Mouse (Mus musculus) MEL (cell line): ENCODE results near the gene Nefh. TPM values are rescaled to one million over a fixed set of nuclear protein-coding genes. Genes with fewer than 3 reads are reported as not detected.

Experiments used
- DNase-seq: peaks from one replicate; pipeline ENCODE4 v3.0.0; 2011; ENCODE audit warnings: low read depth, low spot score
- H3K27ac ChIP-seq: 2 replicates; pipeline ENCODE4 v1.5.1; 2012; ENCODE audit warnings: low read depth, mild to moderate bottlenecking, control low read depth, low read length, moderate library complexity; ENCODE audit not compliant: control insufficient read depth
- H3K27me3 ChIP-seq, 2 experiments: fragments of 150-350 bp in 1 of 2; sonication (generic) in 1 of 2; 2 replicates each; pipeline ENCODE4 v1.6.1; 2012; ENCODE audit warnings: low read length in 2 of 2, mild to moderate bottlenecking in 2 of 2, improper control_type of control experiment in 1 of 2, moderate library complexity in 1 of 2; ENCODE audit not compliant: insufficient read depth in 2 of 2, control insufficient read depth in 1 of 2
- H3K36me3 ChIP-seq, 2 experiments: 2 replicates each; pipeline ENCODE4 v1.6.1; 2012 to 2014; ENCODE audit warnings: low read length in 2 of 2, improper control_type of control experiment in 1 of 2, inconsistent platforms in 1 of 2, mild to moderate bottlenecking in 1 of 2; ENCODE audit not compliant: insufficient read depth in 2 of 2, control insufficient read depth in 1 of 2
- H3K4me1 ChIP-seq, 2 experiments: fragments of 150-350 bp in 1 of 2; sonication (generic) in 1 of 2; 2 replicates each; pipeline ENCODE4 v1.6.1; 2012; ENCODE audit warnings: low read length in 2 of 2, improper control_type of control experiment in 1 of 2, mild to moderate bottlenecking in 1 of 2; ENCODE audit not compliant: insufficient read depth in 2 of 2, control insufficient read depth in 1 of 2
- H3K4me3 ChIP-seq, 2 experiments: fragments of 150-350 bp in 1 of 2; sonication (generic) in 1 of 2; 2 replicates each; pipeline ENCODE4 v1.5.1; 2012; ENCODE audit warnings: low read depth in 2 of 2, low read length in 2 of 2, mild to moderate bottlenecking in 2 of 2, moderate library complexity in 2 of 2, control low read depth in 1 of 2, improper control_type of control experiment in 1 of 2; ENCODE audit not compliant: control insufficient read depth in 1 of 2, insufficient read depth in 1 of 2
- H3K79me2 ChIP-seq: 2 replicates; pipeline ENCODE4 v1.6.1; 2012; ENCODE audit warnings: mild to moderate bottlenecking, low read length, moderate library complexity; ENCODE audit not compliant: control insufficient read depth, poor library complexity, insufficient read depth
- H3K9ac ChIP-seq: 2 replicates; pipeline ENCODE4 v1.6.1; 2012; ENCODE audit warnings: low read depth, mild to moderate bottlenecking, control low read depth, low read length, moderate library complexity; ENCODE audit not compliant: control insufficient read depth, poor library complexity, severe bottlenecking
- H3K9me3 ChIP-seq: fragments of 150-350 bp; sonication (generic); replicated peaks from 2 replicates; pipeline ENCODE4 v1.6.1; 2012; ENCODE audit warnings: mild to moderate bottlenecking, low read length, improper control_type of control experiment, moderate library complexity; ENCODE audit not compliant: insufficient read depth
- CHD2 ChIP-seq: IDR thresholded peaks from 2 replicates; pipeline ENCODE4 v1.6.1; 2011; ENCODE audit warnings: low read length, improper control_type of control experiment
- CTCF ChIP-seq, 3 experiments: IDR thresholded peaks in 2 of 3; conservative IDR thresholded peaks in 1 of 3; 2 replicates each; pipeline ENCODE4 v1.5.1; 2011 to 2012; ENCODE audit warnings: low read length in 3 of 3, low read depth in 2 of 3, mild to moderate bottlenecking in 2 of 3, improper control_type of control experiment in 1 of 3, inconsistent platforms in 1 of 3, mixed read lengths in 1 of 3, moderate library complexity in 1 of 3; ENCODE audit not compliant: control insufficient read depth in 1 of 3, insufficient read depth in 1 of 3, poor library complexity in 1 of 3, severe bottlenecking in 1 of 3
- EP300 ChIP-seq, 2 experiments: IDR thresholded peaks; 2 replicates each; pipeline ENCODE4 v1.6.1; 2011; ENCODE audit warnings: improper control_type of control experiment in 2 of 2, low read length in 2 of 2, low read depth in 1 of 2, mild to moderate bottlenecking in 1 of 2
- GABPA ChIP-seq: IDR thresholded peaks from 2 replicates; pipeline ENCODE4 v1.6.1; 2012; ENCODE audit warnings: low read depth, mild to moderate bottlenecking, inconsistent platforms, low read length, improper control_type of control experiment, moderate library complexity
- GATA1 ChIP-seq: IDR thresholded peaks from 2 replicates; pipeline ENCODE4 v1.6.1; 2011; ENCODE audit warnings: low read depth, low read length, improper control_type of control experiment
- HCFC1 ChIP-seq: IDR thresholded peaks from 2 replicates; pipeline ENCODE4 v1.6.1; 2012; ENCODE audit warnings: low read depth, mild to moderate bottlenecking, inconsistent platforms, low read length, improper control_type of control experiment, moderate library complexity
- JUND ChIP-seq: IDR thresholded peaks from 2 replicates; pipeline ENCODE4 v1.6.1; 2011; ENCODE audit warnings: low read depth, mild to moderate bottlenecking, improper control_type of control experiment, low read length
- MAFK ChIP-seq: IDR thresholded peaks from 2 replicates; pipeline ENCODE4 v1.6.1; 2011; ENCODE audit warnings: low read depth, mild to moderate bottlenecking, low read length, improper control_type of control experiment, borderline replicate concordance
- MAX ChIP-seq: IDR thresholded peaks from 2 replicates; pipeline ENCODE4 v1.6.1; 2011; ENCODE audit warnings: low read length, improper control_type of control experiment
- MEF2A ChIP-seq: IDR thresholded peaks from 2 replicates; pipeline ENCODE4 v1.6.1; 2014; ENCODE audit warnings: low read depth, mild to moderate bottlenecking, inconsistent platforms, low read length, improper control_type of control experiment; ENCODE audit not compliant: poor library complexity, insufficient replicate concordance, severe bottlenecking; ENCODE audit errors: extremely low read depth
- MXI1 ChIP-seq: IDR thresholded peaks from 2 replicates; pipeline ENCODE4 v1.6.1; 2011; ENCODE audit warnings: mild to moderate bottlenecking, low read depth, low read length, improper control_type of control experiment
- NRF1 ChIP-seq: IDR thresholded peaks from 2 replicates; pipeline ENCODE4 v1.6.1; 2014; ENCODE audit warnings: low read depth, mild to moderate bottlenecking, inconsistent platforms, low read length, improper control_type of control experiment, moderate library complexity; ENCODE audit not compliant: poor library complexity, insufficient read depth, severe bottlenecking
- POLR2AphosphoS2 ChIP-seq: IDR thresholded peaks from 2 replicates; pipeline ENCODE4 v1.6.1; 2011; ENCODE audit warnings: low read length, improper control_type of control experiment
- RAD21 ChIP-seq: IDR thresholded peaks from 2 replicates; pipeline ENCODE4 v1.6.1; 2011; ENCODE audit warnings: mild to moderate bottlenecking, low read depth, low read length, improper control_type of control experiment
- SIN3A ChIP-seq: IDR thresholded peaks from 2 replicates; pipeline ENCODE4 v1.6.1; 2012; ENCODE audit warnings: low read length, improper control_type of control experiment, inconsistent platforms
- TBP ChIP-seq: IDR thresholded peaks from 2 replicates; pipeline ENCODE4 v1.8.0; 2011; ENCODE audit warnings: low read depth, low read length, improper control_type of control experiment
- TCF12 ChIP-seq: IDR thresholded peaks from 2 replicates; pipeline ENCODE4 v1.6.1; 2014; ENCODE audit warnings: low read depth, mild to moderate bottlenecking, inconsistent platforms, low read length, improper control_type of control experiment, moderate library complexity
- UBTF ChIP-seq: IDR thresholded peaks from 2 replicates; pipeline ENCODE4 v1.6.1; 2012; ENCODE audit warnings: low read depth, mild to moderate bottlenecking, inconsistent platforms, low read length, improper control_type of control experiment, moderate library complexity, borderline replicate concordance; ENCODE audit not compliant: insufficient read depth
- ZC3H11A ChIP-seq: IDR thresholded peaks from 2 replicates; pipeline ENCODE4 v1.6.1; 2012; ENCODE audit warnings: low read depth, mild to moderate bottlenecking, inconsistent platforms, low read length, improper control_type of control experiment
- ZMIZ1 ChIP-seq: IDR thresholded peaks from 2 replicates; pipeline ENCODE4 v1.6.1; 2012; ENCODE audit warnings: low read depth, mild to moderate bottlenecking, inconsistent platforms, low read length, improper control_type of control experiment, moderate library complexity
- polyA plus RNA-seq, 2 experiments: library from polyadenylated mRNA; stranded (reverse) in 1 of 2; unstranded in 1 of 2; fragments of >175 nt in 1 of 2; fragments of >200 nt in 1 of 2; gene quantifications; 2 replicates each; pipeline versions ENCODE4 v1.2.1 to v1.2.4; 2012; ENCODE audit warnings: low replicate concordance in 2 of 2, low read depth in 1 of 2; ENCODE audit not compliant: insufficient read length in 2 of 2, insufficient read depth in 1 of 2, missing spikeins in 1 of 2
- total RNA-seq: library from RNA; depleted of rRNA; stranded (reverse); fragments of 300-350 nt; gene quantifications from 2 replicates; pipeline ENCODE4 v1.2.3, GENCODE M21; 2012

Gene Nefh
- total and polyA plus RNA-seq, 3 experiments = 0.03 TPM; not detected in 2

- no peak for DNase-seq
- no peak overlapping the region for H3K9ac ChIP-seq
- no peak overlapping the region for H3K27ac ChIP-seq
- TF ChIP-seq ZC3H11A (no peak), RAD21 (no peak), ZMIZ1 (no peak), TBP (no peak), MEF2A (no peak), GATA1 (no peak), EP300 (IDR thresholded peaks at IDR 0.05; ENCODE audit: low read depth in 1 of 2, low read length in 2 of 2) (no peak), TCF12 (no peak), UBTF (no peak), CHD2 (no peak), NRF1 (no peak), HCFC1 (no peak), GABPA (no peak), POLR2AphosphoS2 (no peak), MAX (no peak), SIN3A (no peak)
- TF ChIP-seq, all 39 proteins: peak for 0
- no peaks in the 10 kb centered on the region for H3K9me3 ChIP-seq
- peaks cover 0 to 3% of the 10 kb centered on the region in 2 experiments; a peak in 3 of 4 replicates for H3K36me3 ChIP-seq
- H3K4me3 ChIP-seq = no peak overlapping the region
- peaks cover 2% of the 10 kb centered on the region; the same call in 1 of the 2 replicates for H3K79me2 ChIP-seq
- H3K27me3 ChIP-seq = no peaks in the 10 kb centered on the region
- H3K4me1 ChIP-seq = no peaks in the 10 kb centered on the region
Observed at GRCm38 (mm10) chr11:4995676-4996075, 47.8 kb upstream of the Nefh start.

- Histone ChIP-seq H3K9ac (no peak overlapping the region), H3K4me1 (peaks cover 6 to 24% of the 10 kb centered on the region in 2 experiments)
- no peak for TF ChIP-seq MAFK
- TF ChIP-seq MAX = no peak
- no peak for TF ChIP-seq JUND
- no peak for TF ChIP-seq TBP
- TF ChIP-seq CTCF (IDR thresholded peaks at IDR 0.05 in 2 of 3, conservative IDR thresholded peaks at IDR 0.05 in 1 of 3; ENCODE audit: control insufficient read depth in 1 of 3, insufficient read depth in 1 of 3, low read depth in 2 of 3, low read length in 3 of 3, poor library complexity in 1 of 3, severe bottlenecking in 1 of 3) = no peak
- TF ChIP-seq MXI1 = no peak
- TF ChIP-seq, all 39 proteins: peak for 0
- Histone ChIP-seq H3K27me3 (no peaks in the 10 kb centered on the region), H3K9me3 (no peaks in the 10 kb centered on the region), H3K79me2 (peaks cover 13% of the 10 kb centered on the region; the same call in 1 of the 2 replicates), H3K27ac (no peak overlapping the region), H3K36me3 (peaks cover 1 to 23% of the 10 kb centered on the region in 2 experiments; a peak in 3 of 4 replicates), H3K4me3 (no peak overlapping the region)
- DNase-seq = no peak
Observed at GRCm38 (mm10) chr11:4992471-4992870, 44.6 kb upstream of the Nefh start.
